Mouse (Mus musculus): ENCODE results near the gene Exoc7. TPM values are rescaled to one million over a fixed set of nuclear protein-coding genes. Genes with fewer than 3 reads are reported as not detected.
A peak's percentile ranks its signal among the peaks of the same experiment; 100 is the strongest.

Gene Exoc7
- polyA plus RNA-seq, 1 experiment from 2014 or later = 118 TPM

DNA sequence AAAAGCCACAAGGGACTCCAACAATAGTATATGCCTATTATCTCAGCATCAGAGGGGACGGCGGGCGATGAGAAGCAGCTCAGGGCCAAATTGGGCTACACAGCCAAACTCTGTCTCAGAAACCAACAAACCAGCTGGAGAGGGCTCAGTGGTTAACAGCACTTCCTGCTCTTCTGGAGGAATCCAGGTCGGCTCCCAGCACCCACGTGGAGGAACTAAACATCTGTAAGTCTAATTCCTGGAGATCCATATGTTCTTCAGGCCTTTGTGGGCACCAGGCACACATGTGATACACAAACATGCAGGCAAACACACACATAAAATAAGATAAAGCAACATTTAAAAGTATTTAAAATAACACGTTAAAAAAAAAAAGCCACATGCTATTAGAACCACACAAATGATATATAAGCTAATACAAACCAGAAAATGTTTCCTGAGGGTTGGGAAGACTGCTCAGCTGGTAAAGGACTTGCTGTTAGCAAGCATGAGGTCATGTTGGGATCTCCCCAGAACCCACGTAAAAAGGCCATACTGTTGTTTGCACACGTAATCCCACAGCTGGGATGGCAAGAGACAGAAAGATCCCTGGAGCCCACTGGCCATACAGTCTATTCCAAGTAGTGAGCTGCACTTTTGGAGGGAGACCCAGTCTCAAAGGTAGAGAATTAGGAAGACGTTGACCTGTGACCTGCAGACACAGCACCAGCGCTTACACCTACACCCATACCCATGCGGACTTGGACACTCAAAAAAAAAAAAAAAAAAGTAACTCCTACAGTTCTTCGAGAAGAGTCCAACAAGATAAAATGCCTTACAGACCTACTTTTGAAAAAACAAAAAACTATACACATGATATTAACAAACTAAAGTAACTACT, 34.2 kb downstream of the Exoc7 start:
- Histone ChIP-seq H3K9ac (peak overlapping the region; percentile 93), H3K9me3 (ENCODE audit: control insufficient read depth, low read length) (no peaks in the 10 kb centered on the region), H3K27me3 (ENCODE audit: control insufficient read depth, insufficient read depth, low read length) (no peaks in the 10 kb centered on the region), H3K27ac (no peak overlapping the region), H3K4me3 (replicated peaks; ENCODE audit: low read length) (peak overlapping the region; percentile 93), H3K4me2 (replicated peaks) (peak overlapping the region; percentile 93), H3K36me3 (replicated peaks; ENCODE audit: control insufficient read depth, insufficient read depth) (peaks cover 45% of the 10 kb centered on the region), H3K4me1 (replicated peaks; ENCODE audit: control insufficient read depth, insufficient read depth, low read length) (peaks cover 15% of the 10 kb centered on the region)
- ATAC-seq (ENCODE audit: low FRiP score) = no peak
- no peak for DNase-seq (ENCODE audit: low spot score)
- 66% methylated on average over 12 of the region's 12 CpGs for WGBS

DNA sequence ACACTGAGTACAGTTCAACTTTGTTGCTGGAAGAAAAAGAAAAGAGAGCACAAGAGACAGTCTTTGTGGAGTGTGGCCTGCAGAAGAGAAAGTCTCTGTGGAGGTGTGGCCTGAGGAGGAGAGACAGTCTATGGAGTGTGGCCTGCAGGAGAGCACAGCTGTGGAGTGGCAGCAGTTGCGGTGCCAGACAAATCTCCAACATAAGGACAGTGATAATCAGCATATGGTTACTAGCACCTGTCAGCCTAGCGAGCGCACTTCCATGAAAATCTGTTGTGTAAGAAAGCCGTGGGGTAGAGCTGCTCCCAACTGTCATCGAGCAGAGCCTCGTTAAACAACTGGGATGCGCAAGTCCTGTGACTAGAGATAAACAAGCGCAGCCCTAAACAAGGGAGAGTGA, 37.5 kb downstream of the Exoc7 start:
- Histone ChIP-seq H3K36me3 (replicated peaks; ENCODE audit: control insufficient read depth, insufficient read depth) (peaks cover 76% of the 10 kb centered on the region), H3K27ac (no peak overlapping the region), H3K4me1 (replicated peaks; ENCODE audit: control insufficient read depth, insufficient read depth, low read length) (peaks cover 11% of the 10 kb centered on the region), H3K9me3 (ENCODE audit: control insufficient read depth, low read length) (no peaks in the 10 kb centered on the region), H3K9ac (no peak overlapping the region), H3K4me2 (replicated peaks) (no peak overlapping the region), H3K4me3 (replicated peaks; ENCODE audit: low read length) (no peak overlapping the region), H3K27me3 (ENCODE audit: control insufficient read depth, insufficient read depth, low read length) (no peaks in the 10 kb centered on the region)
- WGBS = 86% methylated on average over 8 of the region's 8 CpGs
- ATAC-seq (ENCODE audit: low FRiP score) (no peak), DNase-seq (ENCODE audit: low spot score) (no peak)

DNA sequence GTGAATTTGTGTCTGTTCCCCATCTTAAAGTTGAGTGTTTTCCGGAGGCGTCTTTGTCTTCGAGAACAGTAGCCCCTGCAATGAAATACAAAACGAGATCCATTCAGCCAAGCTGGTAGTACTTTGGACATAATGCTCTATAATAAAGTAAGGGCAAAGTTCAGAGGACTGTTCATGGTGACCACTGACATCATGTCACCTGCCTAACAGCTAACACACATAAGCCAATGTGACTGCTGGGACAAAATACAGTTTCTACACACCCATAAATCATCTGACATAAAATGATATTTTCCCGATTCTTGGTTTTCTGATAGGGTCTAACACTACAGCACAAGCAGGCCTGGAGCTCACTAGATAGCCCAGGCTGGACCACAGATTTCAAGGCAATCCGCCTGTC, 38.7 kb downstream of the Exoc7 start:
- Histone ChIP-seq H3K4me2 (replicated peaks) (no peak overlapping the region), H3K4me1 (replicated peaks; ENCODE audit: control insufficient read depth, insufficient read depth, low read length) (peaks cover 10% of the 10 kb centered on the region), H3K9ac (no peak overlapping the region), H3K4me3 (replicated peaks; ENCODE audit: low read length) (no peak overlapping the region), H3K9me3 (ENCODE audit: control insufficient read depth, low read length) (no peaks in the 10 kb centered on the region), H3K27me3 (ENCODE audit: control insufficient read depth, insufficient read depth, low read length) (no peaks in the 10 kb centered on the region), H3K27ac (no peak overlapping the region), H3K36me3 (replicated peaks; ENCODE audit: control insufficient read depth, insufficient read depth) (peaks cover 88% of the 10 kb centered on the region)
- ATAC-seq (ENCODE audit: low FRiP score) (no peak), DNase-seq (ENCODE audit: low spot score) (no peak)
- WGBS = 96% methylated on average over 6 of the region's 6 CpGs

DNA sequence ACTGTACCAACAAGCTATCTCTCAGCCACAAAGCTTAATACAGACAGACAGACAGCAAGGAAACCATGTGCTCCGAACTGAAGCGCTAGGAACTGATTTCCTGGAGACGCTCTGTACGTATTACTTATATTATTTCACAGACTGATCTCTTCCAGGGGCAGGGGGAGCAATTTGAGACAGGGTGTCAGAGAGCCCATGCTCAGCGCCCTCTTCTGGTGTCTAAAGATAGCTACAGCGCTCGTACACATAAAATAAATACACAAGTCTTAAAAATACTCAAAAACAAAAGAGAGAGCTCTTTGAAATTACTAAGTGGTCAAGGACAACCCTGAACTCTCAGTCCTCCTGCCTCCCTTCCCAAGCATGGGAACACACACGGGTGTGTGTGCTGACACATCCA, 39.4 kb downstream of the Exoc7 start:
- H3K4me1 ChIP-seq (replicated peaks; ENCODE audit: control insufficient read depth, insufficient read depth, low read length) = peaks cover 4% of the 10 kb centered on the region
- no peak for ATAC-seq (ENCODE audit: low FRiP score)
- H3K9me3 ChIP-seq (ENCODE audit: control insufficient read depth, low read length) = no peaks in the 10 kb centered on the region
- WGBS = 90% methylated on average over 8 of the region's 8 CpGs
- no peak overlapping the region for H3K27ac ChIP-seq
- H3K27me3 ChIP-seq (ENCODE audit: control insufficient read depth, insufficient read depth, low read length) = no peaks in the 10 kb centered on the region
- no peak overlapping the region for H3K9ac ChIP-seq
- peaks cover 95% of the 10 kb centered on the region for H3K36me3 ChIP-seq (replicated peaks; ENCODE audit: control insufficient read depth, insufficient read depth)
- no peak overlapping the region for H3K4me3 ChIP-seq (replicated peaks; ENCODE audit: low read length)
- DNase-seq (ENCODE audit: low spot score) = no peak
- no peak overlapping the region for H3K4me2 ChIP-seq (replicated peaks)

DNA sequence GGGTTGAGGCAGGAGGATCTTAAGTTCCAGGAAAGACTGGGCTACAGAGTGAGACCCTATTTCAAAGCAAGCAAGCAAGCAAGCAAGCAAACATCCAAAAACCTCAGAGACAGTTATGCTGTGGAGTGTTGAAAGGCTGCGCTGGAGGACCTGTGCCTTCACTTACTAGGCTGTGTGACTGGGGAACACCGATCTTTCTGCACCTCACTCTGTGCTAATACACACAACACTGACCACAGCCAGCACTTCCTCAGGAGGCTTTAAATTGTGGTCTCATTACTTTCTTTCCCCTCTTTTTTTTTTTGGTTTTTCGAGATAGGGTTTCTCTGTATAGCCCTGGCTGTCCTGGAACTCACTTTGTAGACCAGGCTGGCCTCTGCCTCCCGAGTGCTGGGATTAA, 41.2 kb downstream of the Exoc7 start:
- no peak overlapping the region for H3K4me2 ChIP-seq (replicated peaks)
- H3K27me3 ChIP-seq (ENCODE audit: control insufficient read depth, insufficient read depth, low read length) = no peaks in the 10 kb centered on the region
- DNase-seq (ENCODE audit: low spot score) (no peak), ATAC-seq (ENCODE audit: low FRiP score) (no peak)
- WGBS = 89% methylated on average over 4 of the region's 4 CpGs
- no peaks in the 10 kb centered on the region for H3K4me1 ChIP-seq (replicated peaks; ENCODE audit: control insufficient read depth, insufficient read depth, low read length)
- H3K9ac ChIP-seq = no peak overlapping the region
- no peak overlapping the region for H3K27ac ChIP-seq
- no peaks in the 10 kb centered on the region for H3K9me3 ChIP-seq (ENCODE audit: control insufficient read depth, low read length)
- no peak overlapping the region for H3K4me3 ChIP-seq (replicated peaks; ENCODE audit: low read length)
- H3K36me3 ChIP-seq (replicated peaks; ENCODE audit: control insufficient read depth, insufficient read depth) = peaks cover 98% of the 10 kb centered on the region

DNA sequence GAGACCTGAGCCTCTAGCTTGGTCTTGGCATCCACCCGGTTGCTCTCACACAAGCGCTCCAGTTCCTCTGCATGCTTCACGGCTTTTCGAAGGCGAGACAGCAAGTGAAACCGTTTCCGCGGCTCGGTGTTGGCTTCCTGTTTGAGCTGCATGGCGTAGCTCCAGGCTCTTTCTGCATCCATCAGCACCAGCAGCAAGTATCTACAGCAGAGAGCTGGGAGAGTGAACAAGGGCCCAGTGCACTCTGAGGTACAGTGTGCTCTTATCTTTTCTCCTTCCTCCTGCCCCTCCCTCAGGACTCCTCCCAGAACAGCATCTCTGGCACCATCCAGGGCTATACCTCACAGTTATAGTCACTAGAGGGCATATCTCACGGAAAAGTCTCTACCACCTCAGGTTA, 41.7 kb downstream of the Exoc7 start:
- WGBS = 93% methylated on average over 11 of the region's 11 CpGs
- DNase-seq (ENCODE audit: low spot score) (no peak), ATAC-seq (ENCODE audit: low FRiP score) (no peak)
- Histone ChIP-seq H3K4me1 (replicated peaks; ENCODE audit: control insufficient read depth, insufficient read depth, low read length) (no peaks in the 10 kb centered on the region), H3K4me3 (replicated peaks; ENCODE audit: low read length) (no peak overlapping the region), H3K9me3 (ENCODE audit: control insufficient read depth, low read length) (no peaks in the 10 kb centered on the region), H3K36me3 (replicated peaks; ENCODE audit: control insufficient read depth, insufficient read depth) (peaks cover 98% of the 10 kb centered on the region), H3K4me2 (replicated peaks) (no peak overlapping the region), H3K27ac (no peak overlapping the region), H3K9ac (no peak overlapping the region), H3K27me3 (ENCODE audit: control insufficient read depth, insufficient read depth, low read length) (no peaks in the 10 kb centered on the region)

DNA sequence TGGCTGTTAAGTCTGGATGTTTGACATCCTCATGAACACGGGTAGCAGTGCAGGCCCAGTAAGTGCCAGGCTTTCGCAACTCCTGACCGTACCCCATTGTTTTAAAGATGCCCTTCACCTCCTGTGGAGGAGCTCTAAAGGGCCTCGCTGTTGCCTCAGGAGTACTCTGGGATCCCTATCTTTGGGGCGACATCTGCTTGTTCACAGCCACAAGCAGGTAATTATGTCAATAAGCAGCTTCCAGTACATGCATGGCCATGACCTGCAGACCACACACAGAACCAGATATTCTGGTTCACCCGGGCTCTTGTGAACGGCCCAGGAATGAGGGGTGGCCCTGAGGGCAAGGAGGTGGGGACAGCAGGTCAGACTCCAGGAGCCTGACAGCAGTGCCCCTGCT, 46.8 kb downstream of the Exoc7 start:
- Histone ChIP-seq H3K4me3 (replicated peaks; ENCODE audit: low read length) (no peak overlapping the region), H3K4me2 (replicated peaks) (no peak overlapping the region), H3K9me3 (ENCODE audit: control insufficient read depth, low read length) (no peaks in the 10 kb centered on the region), H3K27ac (no peak overlapping the region), H3K36me3 (replicated peaks; ENCODE audit: control insufficient read depth, insufficient read depth) (peaks cover 95% of the 10 kb centered on the region), H3K9ac (no peak overlapping the region), H3K27me3 (ENCODE audit: control insufficient read depth, insufficient read depth, low read length) (no peaks in the 10 kb centered on the region), H3K4me1 (replicated peaks; ENCODE audit: control insufficient read depth, insufficient read depth, low read length) (no peaks in the 10 kb centered on the region)
- DNase-seq (ENCODE audit: low spot score) = no peak
- 89% methylated on average over 7 of the region's 7 CpGs for WGBS
- no peak for ATAC-seq (ENCODE audit: low FRiP score)

DNA sequence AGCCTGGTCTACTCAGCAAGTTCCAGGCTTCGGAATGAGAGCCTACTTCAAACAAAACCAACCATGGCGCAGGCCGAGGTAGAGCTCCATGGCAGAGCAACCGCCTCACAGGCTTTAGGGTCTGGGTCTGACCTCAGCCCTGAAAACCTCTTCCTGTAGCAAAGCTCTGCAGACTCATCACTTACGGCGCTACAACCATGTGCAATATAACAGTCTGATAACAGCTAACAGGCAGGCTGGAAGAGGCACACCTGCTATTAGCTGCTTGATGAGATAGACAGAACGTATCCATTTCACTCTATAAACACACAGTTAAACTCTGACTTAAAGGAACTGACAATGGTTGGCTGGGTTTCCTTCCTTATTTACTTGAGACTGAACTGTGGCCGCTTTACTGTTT, 47.6 kb downstream of the Exoc7 start:
- Histone ChIP-seq H3K4me2 (replicated peaks) (no peak overlapping the region), H3K9me3 (ENCODE audit: control insufficient read depth, low read length) (no peaks in the 10 kb centered on the region), H3K27me3 (ENCODE audit: control insufficient read depth, insufficient read depth, low read length) (no peaks in the 10 kb centered on the region), H3K4me1 (replicated peaks; ENCODE audit: control insufficient read depth, insufficient read depth, low read length) (no peaks in the 10 kb centered on the region), H3K4me3 (replicated peaks; ENCODE audit: low read length) (no peak overlapping the region), H3K27ac (no peak overlapping the region), H3K9ac (no peak overlapping the region), H3K36me3 (replicated peaks; ENCODE audit: control insufficient read depth, insufficient read depth) (peaks cover 96% of the 10 kb centered on the region)
- ATAC-seq (ENCODE audit: low FRiP score) = no peak
- DNase-seq (ENCODE audit: low spot score) = no peak
- WGBS = 97% methylated on average over 8 of the region's 8 CpGs

DNA sequence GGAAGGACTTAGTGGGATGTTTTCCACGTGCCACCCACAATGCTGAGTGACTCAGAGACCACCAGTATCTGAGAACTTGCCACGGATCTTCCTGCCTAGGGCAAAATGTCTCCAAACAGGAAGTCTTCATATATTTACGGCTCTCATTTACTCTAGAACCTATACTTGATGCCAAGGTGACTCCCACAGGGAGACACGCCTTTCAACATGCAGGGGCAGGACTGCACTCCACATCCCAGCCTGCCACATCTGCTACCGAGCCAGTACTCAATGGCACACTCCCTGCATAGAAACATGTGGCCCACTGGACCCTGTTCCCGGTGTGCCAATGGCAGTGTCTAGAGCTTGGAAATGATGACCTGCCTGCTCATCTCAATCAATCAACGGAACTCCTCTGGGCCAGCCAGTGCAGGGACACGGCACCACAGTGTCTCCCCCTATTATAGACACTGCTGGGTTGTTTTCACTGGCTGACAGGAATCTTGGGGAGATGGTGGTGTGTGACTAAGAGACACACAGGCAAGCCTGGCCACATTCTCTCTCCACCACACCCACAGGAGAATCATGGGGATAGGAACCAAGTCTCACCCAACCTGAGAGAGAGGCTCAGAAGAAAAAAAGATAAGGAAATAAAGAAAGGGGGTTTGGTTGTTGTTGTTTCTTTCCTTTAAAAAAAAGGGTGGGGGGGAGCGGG, 50.9 kb downstream of the Exoc7 start:
- no peak for ATAC-seq (ENCODE audit: low FRiP score)
- H3K36me3 ChIP-seq (replicated peaks; ENCODE audit: control insufficient read depth, insufficient read depth) = peaks cover 96% of the 10 kb centered on the region
- no peak overlapping the region for H3K9ac ChIP-seq

More for the DNA sequence above, 50.9 kb downstream of the Exoc7 start:
- DNase-seq (ENCODE audit: low spot score) = no peak
- Histone ChIP-seq H3K27ac (no peak overlapping the region), H3K4me3 (replicated peaks; ENCODE audit: low read length) (no peak overlapping the region), H3K4me2 (replicated peaks) (no peak overlapping the region), H3K9me3 (ENCODE audit: control insufficient read depth, low read length) (no peaks in the 10 kb centered on the region), H3K27me3 (ENCODE audit: control insufficient read depth, insufficient read depth, low read length) (no peaks in the 10 kb centered on the region), H3K4me1 (replicated peaks; ENCODE audit: control insufficient read depth, insufficient read depth, low read length) (no peaks in the 10 kb centered on the region)
- WGBS = 94% methylated on average over 9 of the region's 9 CpGs
